Mouse (Mus musculus) liver, embryonic 12.5 days (tissue): ENCODE results near the gene Wdr59. TPM values are rescaled to one million over a fixed set of nuclear protein-coding genes. Genes with fewer than 3 reads are reported as not detected.

Experiments used
- ATAC-seq: fragments of 200-750 bp; cut with Nextera tagmentation; 2 replicates; pipeline ENCODE4 v1.8.0; 2017; ENCODE audit warnings: moderate number of reproducible peaks, mild to moderate bottlenecking, moderate library complexity
- H3K27ac ChIP-seq: fragments of 300-500 bp; sonication (generic); 2 replicates; pipeline ENCODE4 v1.5.1; 2016; ENCODE audit warnings: mild to moderate bottlenecking
- H3K27me3 ChIP-seq: fragments of 300-500 bp; sonication (generic); replicated peaks from 2 replicates; pipeline ENCODE4 v1.6.1; 2016; ENCODE audit warnings: mild to moderate bottlenecking, moderate library complexity
- H3K36me3 ChIP-seq: fragments of 300-500 bp; sonication (generic); 2 replicates; pipeline ENCODE4 v1.6.1; 2016; ENCODE audit warnings: mild to moderate bottlenecking, moderate library complexity
- H3K4me1 ChIP-seq: fragments of 300-500 bp; sonication (generic); 2 replicates; pipeline ENCODE4 v1.6.1; 2016
- H3K4me2 ChIP-seq: fragments of 300-500 bp; sonication (generic); 2 replicates; pipeline ENCODE4 v1.6.1; 2016; ENCODE audit warnings: mild to moderate bottlenecking, moderate library complexity
- H3K4me3 ChIP-seq: fragments of 300-500 bp; sonication (generic); 2 replicates; pipeline ENCODE4 v1.5.1; 2016; ENCODE audit warnings: mild to moderate bottlenecking, moderate library complexity
- H3K9ac ChIP-seq: fragments of 300-500 bp; sonication (generic); 2 replicates; pipeline ENCODE4 v1.6.1; 2016; ENCODE audit warnings: mild to moderate bottlenecking, moderate library complexity
- H3K9me3 ChIP-seq: fragments of 300-500 bp; sonication (generic); replicated peaks from 2 replicates; pipeline ENCODE4 v1.6.1; 2016; ENCODE audit warnings: mild to moderate bottlenecking, moderate library complexity
- WGBS: fragments of 180-500 bp; shearing (Covaris S2); methylation state at CpG from one replicate; pipeline ENCODE4 v1.1.7; 2016; ENCODE audit not compliant: insufficient replicate concordance; 5-methylcytosine and 5-hydroxymethylcytosine counted together
- polyA plus RNA-seq: library from polyadenylated mRNA; unstranded; fragments of >200 nt; fragmentation: Nextera tagmentation; extraction: Ambion mirVana; gene quantifications from 2 replicates; pipeline ENCODE4 v1.2.1, GENCODE M21; 2016

The Wdr59 gene
- polyA plus RNA-seq, 1 experiment from 2014 or later, result 3.1 TPM

GRCm38 (mm10) chr8:111480691-111481090, 41.2 kb downstream of the Wdr59 start:
- peaks cover 71% of the 10 kb centered on the region for H3K36me3 ChIP-seq
- H3K9ac ChIP-seq, result no peak overlapping the region
- H3K4me1 ChIP-seq, result no peaks in the 10 kb centered on the region
- 85% methylated on average over 8 of the region's 8 CpGs for WGBS
- no peaks in the 10 kb centered on the region for H3K9me3 ChIP-seq
- no peak overlapping the region for H3K27ac ChIP-seq
- H3K4me2 ChIP-seq, result no peak overlapping the region
- ATAC-seq, result no peak
- no peak overlapping the region for H3K4me3 ChIP-seq
- H3K27me3 ChIP-seq, result no peaks in the 10 kb centered on the region

DNA sequence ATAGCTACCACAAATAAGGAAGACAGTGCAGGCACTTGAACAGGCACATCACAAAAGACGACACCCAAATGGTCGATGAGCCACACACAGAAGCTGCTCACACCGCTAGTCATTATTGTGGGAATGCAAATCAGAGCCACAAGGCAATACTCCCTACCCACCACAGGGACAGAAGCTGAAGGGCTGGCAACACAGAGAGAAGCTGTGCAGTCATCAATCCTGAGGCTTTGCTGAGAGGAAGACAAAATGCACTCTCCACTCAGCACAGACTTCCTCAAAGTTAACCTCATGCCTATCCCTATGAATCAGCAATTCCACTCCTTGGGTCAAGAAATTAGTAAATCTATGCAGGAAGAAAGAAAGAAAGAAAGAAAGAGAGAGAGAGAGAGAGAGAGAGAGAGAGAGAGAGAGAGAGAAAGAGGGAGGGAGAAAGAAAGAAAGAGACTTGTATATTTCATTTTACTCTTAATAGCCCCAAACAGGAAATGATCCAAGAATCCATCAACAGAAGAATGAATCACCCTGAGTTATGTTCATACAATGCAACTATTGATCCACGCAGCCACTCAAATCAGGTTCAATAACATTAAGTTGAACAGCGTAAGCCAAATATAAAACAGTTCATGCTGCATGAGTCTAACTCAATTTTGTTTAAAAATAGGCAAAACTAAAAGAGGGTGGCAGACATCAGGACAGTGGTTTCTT, 44.0 kb downstream of the Wdr59 start:
- Histone ChIP-seq H3K36me3 (peaks cover 61% of the 10 kb centered on the region), H3K4me1 (no peaks in the 10 kb centered on the region), H3K27ac (no peak overlapping the region), H3K9me3 (no peaks in the 10 kb centered on the region), H3K4me3 (no peak overlapping the region), H3K9ac (no peak overlapping the region), H3K4me2 (no peak overlapping the region), H3K27me3 (no peaks in the 10 kb centered on the region)
- ATAC-seq, result no peak
- 73% methylated on average over 5 of the region's 5 CpGs for WGBS

DNA sequence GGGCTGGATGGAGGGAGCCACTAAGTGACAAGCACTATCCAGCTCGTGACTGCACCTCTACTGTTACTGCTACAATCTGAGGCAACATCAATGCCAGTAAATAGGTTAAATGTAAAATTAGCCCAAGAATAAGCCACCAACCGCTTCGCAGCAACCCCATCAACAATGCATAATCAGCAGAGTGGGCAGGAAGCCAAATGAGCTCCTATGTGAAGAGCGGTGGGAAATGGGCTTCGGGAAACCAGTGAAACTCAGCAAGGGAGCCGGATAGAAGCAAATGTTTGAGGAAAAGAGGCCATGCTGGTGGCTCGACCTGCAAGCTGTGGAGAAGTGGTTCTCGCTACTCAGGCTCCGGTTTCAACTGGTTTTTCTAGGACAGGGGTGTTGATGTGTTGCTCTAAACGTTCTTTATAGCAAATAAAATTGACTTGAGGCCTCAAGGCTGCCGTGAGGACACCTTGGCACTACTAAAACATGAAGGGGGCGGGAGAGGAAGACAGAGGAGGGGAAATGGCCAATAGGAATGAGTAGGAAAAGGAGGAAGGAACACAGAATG, 50.3 kb downstream of the Wdr59 start:
- WGBS, result 82% methylated on average over 12 of the region's 12 CpGs
- peaks cover 38% of the 10 kb centered on the region for H3K36me3 ChIP-seq
- no peak for ATAC-seq

DNA sequence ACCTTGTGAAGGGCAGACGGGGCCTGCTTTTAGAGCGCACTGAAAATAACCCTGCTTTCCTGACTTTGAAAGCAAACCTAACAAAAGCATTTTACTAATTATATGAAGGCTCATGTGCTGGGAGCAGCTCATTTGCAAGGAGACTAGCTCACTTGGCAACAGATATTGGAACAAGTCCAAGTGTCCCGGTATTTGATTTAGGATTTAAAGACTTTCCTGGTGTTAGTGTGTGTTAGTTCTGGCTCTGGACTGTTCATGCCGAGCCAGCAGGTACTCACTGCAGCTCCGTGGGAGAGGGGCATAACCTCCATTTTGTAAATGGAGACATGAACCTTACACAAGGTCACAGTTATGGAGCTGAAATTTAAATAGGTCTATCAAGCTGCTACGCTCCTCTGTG, 52.9 kb downstream of the Wdr59 start:
- Histone ChIP-seq H3K36me3 (peaks cover 34% of the 10 kb centered on the region), H3K4me2 (no peak overlapping the region), H3K4me3 (no peak overlapping the region), H3K27ac (no peak overlapping the region), H3K9me3 (no peaks in the 10 kb centered on the region), H3K27me3 (no peaks in the 10 kb centered on the region), H3K4me1 (no peaks in the 10 kb centered on the region), H3K9ac (no peak overlapping the region)
- no peak for ATAC-seq
- WGBS, result 82% methylated on average over 6 of the region's 6 CpGs

More for the DNA sequence above, 50.3 kb downstream of the Wdr59 start:
- Histone ChIP-seq H3K27me3 (no peaks in the 10 kb centered on the region), H3K27ac (no peak overlapping the region), H3K4me3 (no peak overlapping the region), H3K4me1 (no peaks in the 10 kb centered on the region), H3K4me2 (no peak overlapping the region), H3K9ac (no peak overlapping the region), H3K9me3 (no peaks in the 10 kb centered on the region)

DNA sequence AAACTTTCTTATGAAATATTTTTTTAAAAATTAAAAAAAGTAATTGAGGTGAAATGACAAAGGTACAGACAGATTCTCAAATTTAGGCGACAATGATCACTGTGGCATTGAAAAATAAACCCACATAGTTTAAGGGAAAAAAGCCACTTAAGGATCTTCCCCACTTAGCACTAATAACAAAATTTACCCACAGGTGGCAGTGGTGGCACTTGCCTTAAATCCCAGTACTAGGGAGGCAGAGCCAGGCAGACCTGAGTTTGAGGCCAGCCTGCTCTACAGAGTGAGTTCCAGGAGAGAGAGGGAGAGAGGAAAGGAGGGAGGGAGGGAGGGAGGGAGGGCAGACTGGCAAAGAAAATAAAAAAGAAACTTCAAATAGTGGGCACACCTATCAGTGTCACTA, 56.6 kb downstream of the Wdr59 start:
- WGBS, result 55% methylated on average over 1 of the region's 1 CpGs
- Histone ChIP-seq H3K4me2 (no peak overlapping the region), H3K27me3 (no peaks in the 10 kb centered on the region), H3K4me1 (no peaks in the 10 kb centered on the region), H3K9ac (no peak overlapping the region), H3K27ac (no peak overlapping the region), H3K4me3 (no peak overlapping the region), H3K9me3 (no peaks in the 10 kb centered on the region), H3K36me3 (peaks cover 30% of the 10 kb centered on the region)
- no peak for ATAC-seq

- no peak for ATAC-seq
- Histone ChIP-seq H3K27ac (no peak overlapping the region), H3K4me1 (no peaks in the 10 kb centered on the region), H3K9me3 (no peaks in the 10 kb centered on the region), H3K9ac (no peak overlapping the region), H3K36me3 (peaks cover 27% of the 10 kb centered on the region), H3K27me3 (no peaks in the 10 kb centered on the region), H3K4me2 (no peak overlapping the region), H3K4me3 (no peak overlapping the region)
- WGBS, result 71% methylated on average over 4 of the region's 4 CpGs
Measured at GRCm38 (mm10) chr8:111464526-111464925, 57.4 kb downstream of the Wdr59 start.

- H3K27ac ChIP-seq, result no peak overlapping the region
- no peak overlapping the region for H3K4me2 ChIP-seq
- peaks cover 12% of the 10 kb centered on the region for H3K36me3 ChIP-seq
- H3K9me3 ChIP-seq, result no peaks in the 10 kb centered on the region
- WGBS, result 51% methylated on average over 4 of the region's 4 CpGs
- no peak overlapping the region for H3K9ac ChIP-seq
- H3K27me3 ChIP-seq, result no peaks in the 10 kb centered on the region
- ATAC-seq, result no peak
- H3K4me1 ChIP-seq, result peaks cover 20% of the 10 kb centered on the region
- no peak overlapping the region for H3K4me3 ChIP-seq
Measured at GRCm38 (mm10) chr8:111449671-111450070, 72.2 kb downstream of the Wdr59 start.

DNA sequence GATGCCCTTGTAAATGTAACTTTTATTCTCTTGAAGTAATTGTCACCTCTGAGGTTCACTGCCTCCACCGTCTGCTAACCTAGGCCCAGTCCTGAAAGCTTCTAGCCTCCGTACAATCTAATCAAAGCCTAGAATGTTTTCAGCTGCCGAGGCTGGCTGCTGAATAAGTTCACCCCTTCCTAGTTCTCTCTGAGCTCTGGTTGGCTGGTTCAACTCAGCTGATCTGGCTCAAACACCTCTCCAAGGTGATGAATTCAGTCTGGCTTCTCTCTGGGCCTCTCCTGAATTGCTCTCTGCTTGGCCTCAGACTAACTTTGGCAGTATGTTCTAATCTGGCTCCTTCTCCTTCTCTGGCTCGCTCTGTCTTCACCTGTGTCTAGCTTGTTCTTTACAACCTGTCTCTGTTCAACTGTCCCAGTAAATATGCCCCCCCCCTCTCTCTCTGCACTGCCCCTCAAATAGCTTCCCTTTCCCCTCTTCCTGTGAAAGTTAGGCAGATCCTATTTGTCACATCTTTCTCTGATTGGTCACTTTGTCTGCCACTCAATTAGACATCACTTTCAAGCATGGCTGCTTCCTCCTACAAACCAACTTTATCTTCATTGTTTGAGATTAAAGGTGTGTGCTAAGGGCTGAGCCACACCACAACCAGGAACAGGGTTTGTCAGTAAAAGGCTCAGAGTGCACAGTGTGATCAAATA, 75.8 kb downstream of the Wdr59 start:
- peak overlapping the region; percentile 22 for H3K4me2 ChIP-seq
- H3K9me3 ChIP-seq, result no peaks in the 10 kb centered on the region
- H3K4me3 ChIP-seq, result no peak overlapping the region
- no peak overlapping the region for H3K9ac ChIP-seq
- H3K27ac ChIP-seq, result peak overlapping the region; percentile 32; the same call in 1 of the 2 replicates
- H3K36me3 ChIP-seq, result peaks cover 5% of the 10 kb centered on the region; the same call in 1 of the 2 replicates
- ATAC-seq, result peak; percentile 17; the same call in 1 of the 2 replicates
- peaks cover 12% of the 10 kb centered on the region; the same call in 1 of the 2 replicates for H3K27me3 ChIP-seq
- peaks cover 27% of the 10 kb centered on the region for H3K4me1 ChIP-seq
- WGBS, result 51% methylated on average over 4 of the region's 4 CpGs

- WGBS, result 58% methylated on average over 18 of the region's 18 CpGs
- Histone ChIP-seq H3K9me3 (no peaks in the 10 kb centered on the region), H3K9ac (no peak overlapping the region), H3K4me2 (peak overlapping the region; percentile 22), H3K4me3 (no peak overlapping the region), H3K36me3 (no peaks in the 10 kb centered on the region; the same call in 1 of the 2 replicates), H3K27me3 (peaks cover 12% of the 10 kb centered on the region; the same call in 1 of the 2 replicates), H3K4me1 (peaks cover 27% of the 10 kb centered on the region), H3K27ac (peak overlapping the region; percentile 32; the same call in 1 of the 2 replicates)
- ATAC-seq, result peak; percentile 96
Measured at GRCm38 (mm10) chr8:111445558-111445957, 76.3 kb downstream of the Wdr59 start.

- Histone ChIP-seq H3K9me3 (no peaks in the 10 kb centered on the region), H3K4me2 (no peak overlapping the region), H3K27ac (no peak overlapping the region), H3K36me3 (no peaks in the 10 kb centered on the region; the same call in 1 of the 2 replicates), H3K27me3 (peaks cover 16% of the 10 kb centered on the region; the same call in 1 of the 2 replicates), H3K4me1 (peaks cover 27% of the 10 kb centered on the region), H3K4me3 (no peak overlapping the region), H3K9ac (no peak overlapping the region)
- ATAC-seq, result no peak
- 63% methylated on average over 4 of the region's 4 CpGs for WGBS
Measured at GRCm38 (mm10) chr8:111444245-111444644, 77.6 kb downstream of the Wdr59 start.

DNA sequence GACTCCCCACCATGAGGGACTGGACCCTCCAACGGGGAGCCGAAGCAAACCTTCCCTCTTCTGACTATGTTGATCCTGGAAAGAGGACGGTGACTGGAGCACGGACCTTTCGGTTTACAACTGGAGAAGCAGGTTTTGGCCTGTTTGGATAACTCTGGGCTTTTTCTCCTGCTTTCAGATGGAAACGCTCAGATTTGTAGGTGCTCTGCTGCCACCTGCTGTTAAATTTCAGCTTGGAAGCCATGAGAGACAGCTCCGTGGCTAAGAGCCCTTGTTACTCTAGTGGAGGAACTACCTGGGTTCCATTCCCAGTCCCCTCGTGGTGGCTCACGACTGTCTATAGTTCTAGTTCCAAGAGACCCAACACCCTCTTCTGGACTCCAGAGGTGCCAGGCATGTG, 82.7 kb downstream of the Wdr59 start:
- Histone ChIP-seq H3K27ac (no peak overlapping the region), H3K27me3 (peaks cover 16% of the 10 kb centered on the region), H3K4me1 (peaks cover 4% of the 10 kb centered on the region; the same call in 1 of the 2 replicates), H3K9me3 (no peaks in the 10 kb centered on the region), H3K4me3 (no peak overlapping the region), H3K4me2 (no peak overlapping the region), H3K9ac (no peak overlapping the region), H3K36me3 (no peaks in the 10 kb centered on the region)
- 16% methylated on average over 9 of the region's 9 CpGs for WGBS
- ATAC-seq, result no peak
